Mouse (Mus musculus): ENCODE results near the gene Vgll2.

GRCm38 (mm10) chr10:52018471-52018870 is 3.8 kb upstream of the Vgll2 start:
- no peak for TF ChIP-seq CTCF (IDR thresholded peaks at IDR 0.05; ENCODE audit: low read depth)
- no peak for TF ChIP-seq EP300 (IDR thresholded peaks at IDR 0.05; ENCODE audit: low read depth)

Measured in liver, postnatal 0 days (tissue).